Mouse (Mus musculus) myocyte (in vitro differentiated cells): ENCODE measurements at regions not wholly inside any gene's neighbourhood (a gene's known extent, or its start where the extent isn't known, plus 50 kb on each side); places are given as distances from the start of the nearest gene placed in this dataset.

Experiments
- H3K27me3 ChIP-seq: one replicate; pipeline ENCODE4 v1.6.1; 2011; ENCODE audit not compliant: control insufficient read depth, insufficient read depth, insufficient read length
- H3K36me3 ChIP-seq: one replicate; pipeline ENCODE4 v1.6.1; 2011; ENCODE audit not compliant: control insufficient read depth, insufficient read depth
- H3K4me2 ChIP-seq: one replicate; pipeline ENCODE4 v1.6.1; 2011; ENCODE audit warnings: low read depth, control low read depth
- H3K4me3 ChIP-seq: one replicate; pipeline ENCODE4 v1.5.1; 2011; ENCODE audit warnings: mild to moderate bottlenecking, control low read depth, moderate library complexity
- H3K79me2 ChIP-seq: one replicate; pipeline ENCODE4 v1.6.1; 2011; ENCODE audit not compliant: control insufficient read depth, insufficient read depth
- H3ac ChIP-seq: one replicate; pipeline ENCODE4 v1.6.1; 2011; ENCODE audit not compliant: control insufficient read depth, insufficient read length
- CEBPB ChIP-seq: IDR thresholded peaks from 2 replicates; pipeline ENCODE4 v1.6.1; 2011; ENCODE audit warnings: mild to moderate bottlenecking, moderate library complexity; ENCODE audit not compliant: poor library complexity, insufficient read depth, severe bottlenecking
- E2F4 ChIP-seq: IDR thresholded peaks from one replicate; pipeline ENCODE4 v1.6.1; 2011; ENCODE audit warnings: mild to moderate bottlenecking, control low read depth, moderate library complexity; ENCODE audit not compliant: insufficient read depth
- MAX ChIP-seq: IDR thresholded peaks from one replicate; pipeline ENCODE4 v1.6.1; 2011; ENCODE audit warnings: low read depth, mild to moderate bottlenecking, control low read depth
- MYOD1 ChIP-seq, 3 experiments: IDR thresholded peaks; one replicate each; pipeline ENCODE4 v1.6.1; 2011; ENCODE audit warnings: control low read depth in 2 of 3, low read depth in 2 of 3, mild to moderate bottlenecking in 2 of 3, moderate library complexity in 1 of 3; ENCODE audit not compliant: insufficient read length in 2 of 3, control insufficient read depth in 1 of 3
- MYOG ChIP-seq, 3 experiments: IDR thresholded peaks; one replicate each; pipeline ENCODE4 v1.6.1; 2011; ENCODE audit warnings: control low read depth in 2 of 3, low read depth in 2 of 3, mild to moderate bottlenecking in 2 of 3; ENCODE audit not compliant: insufficient read length in 2 of 3, control insufficient read depth in 1 of 3, insufficient read depth in 1 of 3
- POLR2A ChIP-seq: IDR thresholded peaks from one replicate; pipeline ENCODE4 v1.6.1; 2011; ENCODE audit warnings: low read depth, mild to moderate bottlenecking, control low read depth, moderate library complexity; ENCODE audit not compliant: insufficient read length
- POLR2AphosphoS2 ChIP-seq: IDR thresholded peaks from one replicate; pipeline ENCODE4 v1.6.1; 2011; ENCODE audit warnings: low read depth, control low read depth; ENCODE audit not compliant: insufficient read length
- REST ChIP-seq: IDR thresholded peaks from one replicate; pipeline ENCODE4 v1.6.1; 2011; ENCODE audit warnings: mild to moderate bottlenecking, control low read depth, moderate library complexity; ENCODE audit not compliant: insufficient read depth, insufficient read length
- SRF ChIP-seq: IDR thresholded peaks from one replicate; pipeline ENCODE4 v1.6.1; 2011; ENCODE audit warnings: low read depth; ENCODE audit not compliant: control insufficient read depth, insufficient read length
- TCF12 ChIP-seq: IDR thresholded peaks from one replicate; pipeline ENCODE4 v1.6.1; 2011; ENCODE audit warnings: mild to moderate bottlenecking, control low read depth; ENCODE audit not compliant: poor library complexity, insufficient read depth, severe bottlenecking
- TCF3 ChIP-seq: IDR thresholded peaks from one replicate; pipeline ENCODE4 v1.6.1; 2011; ENCODE audit warnings: low read depth, control low read depth; ENCODE audit not compliant: insufficient read length
- USF1 ChIP-seq: IDR thresholded peaks from one replicate; pipeline ENCODE4 v1.6.1; 2011; ENCODE audit warnings: low read depth, mild to moderate bottlenecking, control low read depth, moderate library complexity

DNA sequence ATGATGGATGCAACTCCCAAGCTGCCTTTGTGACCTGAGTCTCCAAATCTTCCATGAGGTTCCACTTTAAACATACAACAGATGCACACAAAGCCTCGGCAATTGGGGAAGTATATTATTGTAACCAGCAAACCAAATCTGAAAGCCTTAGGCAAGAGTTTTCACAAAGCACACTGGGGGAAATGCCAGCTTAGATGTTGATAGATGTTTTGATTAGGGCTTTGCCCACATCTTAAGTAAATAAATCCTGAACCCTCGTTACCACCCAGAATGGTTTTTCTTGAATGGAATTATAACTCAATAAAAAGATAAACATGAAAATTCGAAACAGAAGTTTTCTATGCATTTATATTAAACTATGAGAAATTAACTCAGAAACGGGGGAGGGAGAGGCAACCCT is 302.7 kb downstream of the Sorl1 start:
- Histone ChIP-seq H3K36me3 (no peaks in the 10 kb centered on the region), H3K4me3 (no peak overlapping the region), H3ac (no peak overlapping the region), H3K27me3 (no peaks in the 10 kb centered on the region), H3K79me2 (no peaks in the 10 kb centered on the region), H3K4me2 (no peak overlapping the region)
- TF ChIP-seq MYOG (IDR thresholded peaks at IDR 0.05; ENCODE audit: control insufficient read depth in 1 of 3, insufficient read depth in 1 of 3, insufficient read length in 2 of 3, low read depth in 2 of 3) = no peak
- TF ChIP-seq E2F4 = no peak
- no peak for TF ChIP-seq TCF12
- no peak for TF ChIP-seq POLR2A
- no peak for TF ChIP-seq USF1
- no peak for TF ChIP-seq REST
- TF ChIP-seq SRF = no peak
- TF ChIP-seq CEBPB = no peak
- no peak for TF ChIP-seq POLR2AphosphoS2

DNA sequence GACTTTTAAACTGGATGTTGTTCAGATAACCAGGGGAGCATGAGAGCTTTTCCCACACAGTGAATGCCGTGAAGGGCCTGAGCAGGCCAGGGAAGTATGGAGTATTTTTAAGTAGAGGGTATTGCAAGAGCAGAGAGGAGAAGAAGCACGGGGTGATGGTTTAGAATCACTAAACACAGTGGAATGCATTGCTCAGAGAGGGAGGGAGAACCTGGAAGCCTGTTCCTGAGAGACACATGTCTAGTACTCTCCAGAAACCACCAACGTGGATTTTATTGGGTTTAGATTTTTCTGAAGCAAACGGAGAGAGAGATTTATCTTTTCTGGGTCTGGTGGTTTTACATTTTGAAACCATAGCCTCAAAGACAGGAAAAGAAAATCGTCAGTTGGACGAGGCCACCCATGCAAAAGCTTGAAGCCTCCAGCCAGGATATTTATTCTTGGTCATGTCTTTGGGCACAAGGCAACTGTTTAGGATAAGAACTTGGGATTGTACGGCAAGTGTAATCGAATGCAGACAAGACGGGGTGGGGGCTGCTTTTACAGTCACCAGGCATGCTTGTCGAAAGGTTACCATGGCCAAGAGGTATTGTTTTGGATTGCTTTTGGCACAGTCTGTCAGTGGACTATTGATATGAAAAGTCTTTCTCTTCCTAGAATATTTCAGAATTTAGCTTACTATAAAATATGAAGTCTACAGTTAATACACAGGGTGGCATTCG is 306.2 kb downstream of the Sorl1 start:
- H3K36me3 ChIP-seq = no peaks in the 10 kb centered on the region
- no peak overlapping the region for H3K4me3 ChIP-seq
- no peak overlapping the region for H3ac ChIP-seq
- no peaks in the 10 kb centered on the region for H3K27me3 ChIP-seq
- TF ChIP-seq POLR2AphosphoS2 (no peak), MYOD1 (IDR thresholded peaks at IDR 0.05; ENCODE audit: control insufficient read depth in 1 of 3, insufficient read length in 2 of 3, low read depth in 2 of 3) (no peak), TCF3 (no peak), E2F4 (no peak), REST (no peak), CEBPB (no peak), USF1 (no peak)
- no peak overlapping the region for H3K4me2 ChIP-seq
- H3K79me2 ChIP-seq = no peaks in the 10 kb centered on the region

DNA sequence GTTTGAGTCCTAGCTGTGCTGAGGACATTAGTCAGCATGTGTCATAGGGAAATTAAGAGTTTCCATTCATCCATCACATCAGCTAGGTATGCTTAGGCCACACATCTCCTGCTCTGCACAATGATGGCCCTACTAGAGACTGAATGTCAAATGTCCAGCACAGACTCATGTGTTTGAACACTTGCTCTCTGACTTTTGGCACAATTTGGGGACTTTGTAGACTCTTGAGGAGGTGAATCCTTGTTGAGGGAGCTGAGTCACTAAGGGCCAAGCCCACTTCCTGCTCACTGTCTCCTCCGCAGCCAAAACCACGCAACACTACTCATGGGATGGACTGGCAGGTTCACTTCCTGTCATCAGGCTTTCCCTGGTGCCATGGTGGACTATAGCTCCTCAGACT is 308.2 kb downstream of the Sorl1 start:
- Histone ChIP-seq H3K4me2 (no peak overlapping the region), H3K36me3 (no peaks in the 10 kb centered on the region), H3K27me3 (no peaks in the 10 kb centered on the region), H3K79me2 (no peaks in the 10 kb centered on the region), H3K4me3 (no peak overlapping the region), H3ac (no peak overlapping the region)
- TF ChIP-seq MYOD1 (IDR thresholded peaks at IDR 0.05; ENCODE audit: control insufficient read depth in 1 of 3, insufficient read length in 2 of 3, low read depth in 2 of 3) (no peak), REST (no peak), E2F4 (no peak), MAX (no peak), TCF3 (no peak), USF1 (no peak), CEBPB (no peak), MYOG (IDR thresholded peaks at IDR 0.05; ENCODE audit: control insufficient read depth in 1 of 3, insufficient read depth in 1 of 3, insufficient read length in 2 of 3, low read depth in 2 of 3) (no peak), POLR2AphosphoS2 (no peak)

DNA sequence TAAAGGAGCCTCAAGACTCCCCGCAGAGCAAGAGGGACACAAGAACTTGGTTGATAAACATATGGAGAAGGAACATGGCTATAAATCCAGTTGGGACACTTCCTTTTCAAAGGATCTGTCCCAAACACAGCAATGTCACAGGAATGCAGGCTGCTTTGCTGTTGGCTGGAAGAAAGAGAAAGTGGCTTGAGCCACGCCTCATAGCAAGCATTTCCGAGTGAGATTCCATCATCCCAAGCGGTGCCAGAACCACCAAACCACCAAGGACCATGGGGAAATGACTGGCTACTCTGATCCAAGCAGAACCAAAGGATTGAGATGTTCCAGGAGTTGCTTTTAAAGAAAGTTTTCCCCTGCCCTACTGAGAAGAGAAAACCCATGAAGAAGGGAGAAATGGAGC is 314.8 kb downstream of the Sorl1 start:
- TF ChIP-seq MYOD1 (IDR thresholded peaks at IDR 0.05; ENCODE audit: control insufficient read depth in 1 of 3, insufficient read length in 2 of 3, low read depth in 2 of 3) (no peak), MYOG (IDR thresholded peaks at IDR 0.05; ENCODE audit: control insufficient read depth in 1 of 3, insufficient read depth in 1 of 3, insufficient read length in 2 of 3, low read depth in 2 of 3) (no peak), SRF (no peak), POLR2AphosphoS2 (no peak), REST (no peak), POLR2A (no peak), TCF3 (no peak), TCF12 (no peak), E2F4 (no peak)
- no peak overlapping the region for H3ac ChIP-seq

DNA sequence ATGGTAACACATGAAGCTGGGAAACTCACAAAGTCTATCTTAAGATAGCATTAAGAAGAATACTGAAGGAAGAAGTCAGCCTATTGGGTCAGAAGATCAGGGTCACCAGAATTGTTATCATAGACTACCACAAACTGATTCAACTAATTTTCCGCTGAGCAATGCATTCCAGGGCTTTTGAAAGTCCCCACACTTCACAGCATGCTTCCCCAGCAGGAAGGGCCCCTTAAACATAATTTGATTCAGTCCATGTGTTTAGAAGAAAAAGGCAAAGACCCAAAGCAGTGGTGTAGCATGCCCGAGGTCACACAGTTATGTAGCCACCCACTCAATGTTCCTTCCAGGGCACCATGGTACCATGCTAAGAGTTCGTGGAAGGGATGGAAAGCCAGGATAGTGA is 315.3 kb downstream of the Sorl1 start:
- H3K27me3 ChIP-seq = no peaks in the 10 kb centered on the region
- TF ChIP-seq USF1 = no peak
- no peaks in the 10 kb centered on the region for H3K79me2 ChIP-seq

More for the DNA sequence above, 314.8 kb downstream of the Sorl1 start:
- Histone ChIP-seq H3K36me3 (no peaks in the 10 kb centered on the region), H3K79me2 (no peaks in the 10 kb centered on the region), H3K4me3 (no peak overlapping the region), H3K4me2 (peak overlapping the region; percentile 63), H3K27me3 (no peaks in the 10 kb centered on the region)

More for the DNA sequence above, 315.3 kb downstream of the Sorl1 start:
- no peak overlapping the region for H3K4me3 ChIP-seq
- H3K36me3 ChIP-seq = no peaks in the 10 kb centered on the region
- peak overlapping the region; percentile 63 for H3K4me2 ChIP-seq
- H3ac ChIP-seq = no peak overlapping the region
